Mouse (Mus musculus) kidney, embryonic 15.5 days (tissue): ENCODE results near the gene Casd1. TPM values are rescaled to one million over a fixed set of nuclear protein-coding genes. Genes with fewer than 3 reads are reported as not detected.

Source experiments
- ATAC-seq: fragments of 200-750 bp; cut with Nextera tagmentation; replicated peaks from 2 replicates; pipeline ENCODE4 v1.8.0; 2017; ENCODE audit warnings: moderate TSS enrichment; ENCODE audit not compliant: low FRiP score
- H3K27ac ChIP-seq: fragments of 300-500 bp; sonication (generic); 2 replicates; pipeline ENCODE4 v1.5.1; 2015; ENCODE audit warnings: mild to moderate bottlenecking, inconsistent platforms
- H3K27me3 ChIP-seq: fragments of 300-500 bp; sonication (generic); 2 replicates; pipeline ENCODE4 v1.6.1; 2015; ENCODE audit warnings: inconsistent platforms
- H3K36me3 ChIP-seq: fragments of 300-500 bp; sonication (generic); 2 replicates; pipeline ENCODE4 v1.6.1; 2015; ENCODE audit warnings: inconsistent platforms
- H3K4me1 ChIP-seq: fragments of 300-500 bp; sonication (generic); 2 replicates; pipeline ENCODE4 v1.6.1; 2015; ENCODE audit warnings: inconsistent platforms
- H3K4me2 ChIP-seq: fragments of 300-500 bp; sonication (generic); 2 replicates; pipeline ENCODE4 v1.6.1; 2015; ENCODE audit warnings: moderate library complexity, mild to moderate bottlenecking, inconsistent platforms
- H3K4me3 ChIP-seq: fragments of 300-500 bp; sonication (generic); replicated peaks from 2 replicates; pipeline ENCODE4 v1.5.1; 2015; ENCODE audit warnings: mild to moderate bottlenecking, inconsistent platforms
- H3K9ac ChIP-seq: fragments of 300-500 bp; sonication (generic); 2 replicates; pipeline ENCODE4 v1.6.1; 2015; ENCODE audit warnings: mild to moderate bottlenecking, inconsistent platforms
- H3K9me3 ChIP-seq: fragments of 300-500 bp; sonication (generic); replicated peaks from 2 replicates; pipeline ENCODE4 v1.6.1; 2016; ENCODE audit warnings: inconsistent platforms
- WGBS: fragments of 180-500 bp; shearing (Covaris S2); methylation state at CpG from one replicate; pipeline ENCODE4 v1.1.7; 2015; ENCODE audit warnings: mixed read lengths; 5-methylcytosine and 5-hydroxymethylcytosine counted together
- polyA plus RNA-seq: library from polyadenylated mRNA; unstranded; fragments of >200 nt; fragmentation: Nextera tagmentation; extraction: Ambion mirVana; gene quantifications from 2 replicates; pipeline ENCODE4 v1.2.1, GENCODE M21; 2015

Gene Casd1
- 31.6 and 34.1 TPM in 2 replicates for polyA plus RNA-seq

- Histone ChIP-seq H3K4me3 (peak within 1 kb of the TSS; percentile 83), H3K27me3 (no peaks in the 10 kb centered on the region), H3K9me3 (no peaks in the 10 kb centered on the region), H3K4me1 (peaks cover 19% of the 10 kb centered on the region), H3K4me2 (peak within 1 kb of the TSS; percentile 85), H3K27ac (peak within 1 kb of the TSS; percentile 97), H3K36me3 (no peaks in the 10 kb centered on the region), H3K9ac (peak within 1 kb of the TSS; percentile 84)
- under 1% methylated on average over 58 of the region's 64 CpGs for WGBS
- peak; percentile 92 for ATAC-seq
Measured at GRCm38 (mm10) chr6:4600658-4601296, at the start of gene Casd1. Gene Casd1 (plus strand): TSS chr6:4600839.

DNA sequence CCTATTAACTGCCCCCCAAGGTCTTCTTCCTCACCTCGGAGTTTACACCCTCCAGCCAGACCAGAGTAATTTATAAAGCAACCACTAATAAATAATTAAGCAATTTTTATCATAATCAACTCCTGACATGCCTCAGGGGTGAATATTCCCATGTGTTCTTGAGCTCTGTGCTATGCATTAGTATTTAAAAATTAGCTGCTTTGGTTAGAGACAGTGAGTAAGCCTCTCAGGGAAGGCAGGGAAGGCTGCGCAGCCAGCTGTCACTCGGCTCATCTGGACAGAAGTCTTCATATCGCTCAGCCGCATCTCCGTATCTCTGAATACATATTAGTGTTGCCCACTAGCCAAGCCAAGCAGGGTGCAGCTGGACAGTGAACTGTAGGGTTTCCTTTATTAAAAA, 45.3 kb upstream of the Casd1 start:
- Histone ChIP-seq H3K27me3 (no peaks in the 10 kb centered on the region), H3K4me1 (peaks cover 12% of the 10 kb centered on the region), H3K27ac (no peak overlapping the region), H3K9me3 (no peaks in the 10 kb centered on the region), H3K4me3 (no peak overlapping the region), H3K9ac (no peak overlapping the region), H3K36me3 (no peaks in the 10 kb centered on the region), H3K4me2 (no peak overlapping the region)
- no peak for ATAC-seq
- 82% methylated on average over 6 of the region's 6 CpGs for WGBS

GRCm38 (mm10) chr6:4557086-4557485, 43.6 kb upstream of the Casd1 start:
- ATAC-seq = no peak
- no peak overlapping the region for H3K27ac ChIP-seq
- no peaks in the 10 kb centered on the region for H3K27me3 ChIP-seq
- no peak overlapping the region for H3K4me3 ChIP-seq
- peaks cover 25% of the 10 kb centered on the region for H3K4me1 ChIP-seq
- H3K36me3 ChIP-seq = no peaks in the 10 kb centered on the region
- no peaks in the 10 kb centered on the region for H3K9me3 ChIP-seq
- no peak overlapping the region for H3K9ac ChIP-seq
- 44% methylated on average over 8 of the region's 8 CpGs for WGBS
- no peak overlapping the region for H3K4me2 ChIP-seq

DNA sequence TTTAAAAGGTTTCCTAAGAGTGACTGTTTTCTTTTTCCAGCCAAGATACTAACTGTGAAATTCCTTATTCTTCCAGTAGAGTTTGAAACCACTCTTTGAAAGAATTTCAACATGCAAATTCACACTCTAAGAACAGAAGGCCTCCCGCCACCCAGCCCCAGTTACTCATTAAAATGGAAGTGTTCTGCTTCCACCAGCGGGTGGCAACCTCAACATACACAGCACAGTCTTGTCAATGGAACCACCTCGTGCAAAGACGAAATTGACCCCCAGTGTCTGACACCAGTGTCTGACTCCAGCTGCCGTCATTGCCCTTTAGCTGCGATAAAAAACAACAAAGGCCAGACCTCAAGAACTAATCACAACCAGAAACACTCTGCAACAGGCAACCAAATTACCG, 43.0 kb upstream of the Casd1 start:
- Histone ChIP-seq H3K27ac (no peak overlapping the region), H3K36me3 (no peaks in the 10 kb centered on the region), H3K9ac (no peak overlapping the region), H3K4me3 (no peak overlapping the region), H3K9me3 (no peaks in the 10 kb centered on the region), H3K4me1 (peaks cover 25% of the 10 kb centered on the region), H3K27me3 (no peaks in the 10 kb centered on the region), H3K4me2 (peak overlapping the region; percentile 43)
- WGBS = 11% methylated on average over 7 of the region's 7 CpGs
- peak; percentile 76 for ATAC-seq

GRCm38 (mm10) chr6:4561156-4561555, 39.5 kb upstream of the Casd1 start:
- no peak overlapping the region for H3K4me3 ChIP-seq
- H3K4me2 ChIP-seq = peak overlapping the region; percentile 18; the same call in 1 of the 2 replicates
- H3K27me3 ChIP-seq = no peaks in the 10 kb centered on the region
- WGBS = 15% methylated on average over 11 of the region's 11 CpGs
- peak; percentile 77 for ATAC-seq
- H3K9me3 ChIP-seq = no peaks in the 10 kb centered on the region
- no peak overlapping the region for H3K9ac ChIP-seq
- H3K36me3 ChIP-seq = no peaks in the 10 kb centered on the region
- peaks cover 25% of the 10 kb centered on the region for H3K4me1 ChIP-seq
- H3K27ac ChIP-seq = peak overlapping the region; percentile 34; the same call in 1 of the 2 replicates

- H3K4me2 ChIP-seq = peak overlapping the region; percentile 18; the same call in 1 of the 2 replicates
- H3K36me3 ChIP-seq = no peaks in the 10 kb centered on the region
Measured at GRCm38 (mm10) chr6:4561621-4562020, 39.0 kb upstream of the Casd1 start.

GRCm38 (mm10) chr6:4562401-4562800, 38.2 kb upstream of the Casd1 start:
- Histone ChIP-seq H3K27me3 (no peaks in the 10 kb centered on the region), H3K9ac (no peak overlapping the region), H3K9me3 (no peaks in the 10 kb centered on the region), H3K36me3 (no peaks in the 10 kb centered on the region), H3K27ac (no peak overlapping the region), H3K4me3 (no peak overlapping the region), H3K4me1 (peaks cover 25% of the 10 kb centered on the region), H3K4me2 (no peak overlapping the region)
- 48% methylated on average over 1 of the region's 1 CpGs for WGBS
- ATAC-seq = no peak

More at GRCm38 (mm10) chr6:4561621-4562020, 39.0 kb upstream of the Casd1 start:
- Histone ChIP-seq H3K9me3 (no peaks in the 10 kb centered on the region), H3K9ac (no peak overlapping the region), H3K27ac (peak overlapping the region; percentile 34; the same call in 1 of the 2 replicates), H3K4me3 (no peak overlapping the region), H3K27me3 (no peaks in the 10 kb centered on the region), H3K4me1 (peaks cover 25% of the 10 kb centered on the region)
- no peak; the same call in 1 of the 2 replicates for ATAC-seq

DNA sequence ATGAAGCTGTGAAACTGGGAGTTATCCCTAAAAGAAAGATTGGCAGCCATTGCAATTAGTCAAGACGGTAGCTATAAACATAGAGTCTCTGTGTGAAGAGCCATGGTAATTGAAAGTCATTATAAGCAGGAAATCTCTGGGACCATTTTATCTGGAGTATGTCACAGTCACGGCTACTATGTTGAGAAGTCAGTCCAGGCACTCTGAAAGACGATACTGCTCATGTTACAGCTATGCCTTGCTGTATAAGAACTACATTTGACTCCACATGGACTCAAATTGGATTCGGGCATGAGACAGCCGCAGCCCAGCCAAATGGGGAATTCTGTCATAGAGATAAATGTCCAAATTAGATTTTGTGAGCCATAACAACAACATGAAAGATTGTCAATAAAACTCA, 37.2 kb upstream of the Casd1 start:
- WGBS = 68% methylated on average over 5 of the region's 5 CpGs
- no peak overlapping the region for H3K27ac ChIP-seq
- no peak for ATAC-seq
- H3K4me2 ChIP-seq = no peak overlapping the region
- H3K9me3 ChIP-seq = no peaks in the 10 kb centered on the region
- H3K4me1 ChIP-seq = peaks cover 18% of the 10 kb centered on the region
- no peak overlapping the region for H3K4me3 ChIP-seq
- H3K36me3 ChIP-seq = no peaks in the 10 kb centered on the region
- no peak overlapping the region for H3K9ac ChIP-seq
- no peaks in the 10 kb centered on the region for H3K27me3 ChIP-seq

DNA sequence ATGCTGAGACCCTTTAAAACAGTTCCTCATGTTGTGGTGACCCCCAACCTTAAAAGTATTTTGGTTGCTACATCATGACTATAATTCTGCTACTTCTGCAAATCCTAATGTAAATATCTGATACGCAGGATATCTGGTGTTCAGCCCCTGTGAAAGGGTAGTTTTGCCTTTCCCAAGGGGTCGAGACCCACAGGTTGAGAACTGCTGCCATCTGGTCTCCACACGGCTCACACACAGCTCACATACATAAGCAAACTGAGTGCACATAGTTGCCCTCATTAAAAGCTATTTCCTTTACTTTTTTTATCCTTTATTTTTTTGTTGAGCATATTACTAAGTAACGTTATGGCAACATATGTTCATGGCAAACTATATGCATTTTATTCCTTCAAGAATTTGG, 30.2 kb upstream of the Casd1 start:
- 59% methylated on average over 4 of the region's 4 CpGs for WGBS
- Histone ChIP-seq H3K27ac (no peak overlapping the region), H3K4me2 (no peak overlapping the region), H3K36me3 (no peaks in the 10 kb centered on the region), H3K4me3 (no peak overlapping the region), H3K27me3 (no peaks in the 10 kb centered on the region), H3K9me3 (no peaks in the 10 kb centered on the region), H3K9ac (no peak overlapping the region), H3K4me1 (no peaks in the 10 kb centered on the region)
- ATAC-seq = no peak

- ATAC-seq = no peak
- Histone ChIP-seq H3K27ac (no peak overlapping the region), H3K36me3 (no peaks in the 10 kb centered on the region), H3K4me1 (no peaks in the 10 kb centered on the region), H3K27me3 (no peaks in the 10 kb centered on the region), H3K9ac (no peak overlapping the region), H3K4me3 (no peak overlapping the region), H3K4me2 (no peak overlapping the region), H3K9me3 (no peaks in the 10 kb centered on the region)
- 55% methylated on average over 5 of the region's 5 CpGs for WGBS
Measured at GRCm38 (mm10) chr6:4577756-4578155, 22.9 kb upstream of the Casd1 start.

DNA sequence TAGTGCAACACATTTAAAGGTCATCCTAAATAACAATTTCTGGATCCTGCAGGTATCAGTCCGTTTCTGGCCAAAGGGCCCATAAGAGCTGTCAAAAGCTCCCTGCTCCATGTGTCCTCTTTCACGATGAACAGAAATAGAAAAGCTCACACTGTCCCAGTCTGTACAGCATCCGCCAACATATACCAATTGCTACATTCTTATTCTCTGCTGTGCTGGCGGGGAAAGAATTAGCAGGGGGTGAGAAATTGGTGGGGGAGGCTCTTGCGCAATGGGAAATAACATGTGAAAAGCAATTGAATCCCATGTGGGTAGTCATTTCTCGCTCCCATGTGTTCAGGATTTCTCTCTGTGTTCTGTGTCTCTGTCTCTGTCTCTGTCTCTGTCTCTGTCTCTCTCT, 22.3 kb upstream of the Casd1 start:
- WGBS = 90% methylated on average over 6 of the region's 6 CpGs
- Histone ChIP-seq H3K27me3 (no peaks in the 10 kb centered on the region), H3K9ac (no peak overlapping the region), H3K4me1 (no peaks in the 10 kb centered on the region), H3K4me3 (no peak overlapping the region), H3K4me2 (no peak overlapping the region), H3K9me3 (no peaks in the 10 kb centered on the region), H3K36me3 (no peaks in the 10 kb centered on the region), H3K27ac (no peak overlapping the region)
- no peak for ATAC-seq

DNA sequence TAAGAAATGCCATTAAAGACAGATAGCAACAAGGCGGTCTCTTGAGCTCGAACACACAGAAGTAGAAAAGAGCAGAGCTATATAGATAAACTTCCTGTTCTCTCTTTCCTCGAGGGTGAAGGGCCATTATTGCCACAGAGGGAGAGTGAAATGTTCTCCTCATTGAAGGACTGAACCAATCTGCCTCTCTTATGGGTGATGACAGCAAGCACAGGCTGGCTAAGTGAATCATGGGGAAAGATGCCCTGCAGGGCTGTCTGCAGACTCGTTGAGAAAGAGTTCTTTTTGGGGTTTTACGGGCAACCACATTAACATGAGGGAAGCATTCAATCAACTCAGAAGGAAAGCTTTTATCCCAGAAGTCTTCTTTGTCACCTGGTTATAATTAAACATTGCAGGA, 21.0 kb upstream of the Casd1 start:
- Histone ChIP-seq H3K27me3 (no peaks in the 10 kb centered on the region), H3K9ac (no peak overlapping the region), H3K4me3 (no peak overlapping the region), H3K27ac (no peak overlapping the region), H3K36me3 (no peaks in the 10 kb centered on the region), H3K4me2 (no peak overlapping the region), H3K4me1 (no peaks in the 10 kb centered on the region), H3K9me3 (no peaks in the 10 kb centered on the region)
- ATAC-seq = no peak
- WGBS = 55% methylated on average over 5 of the region's 5 CpGs

DNA sequence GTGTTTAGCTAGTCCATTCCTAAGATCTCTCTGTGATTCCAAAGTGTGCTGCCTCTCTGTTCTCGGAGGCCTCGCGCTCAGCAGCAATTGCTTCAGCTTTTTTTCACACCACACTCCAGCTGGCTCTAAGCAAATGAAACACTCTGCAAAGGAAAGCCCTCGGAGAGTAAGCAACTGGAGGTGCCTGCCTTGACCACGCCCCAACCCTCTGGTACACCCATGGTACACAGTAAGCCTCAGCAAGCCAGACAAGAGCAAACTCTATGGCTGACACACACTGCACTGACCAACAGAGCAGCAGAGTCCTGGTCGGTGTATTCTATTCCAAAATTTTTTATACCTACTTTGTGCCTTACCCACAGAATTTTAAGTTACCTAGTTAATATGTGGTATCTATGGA, 17.2 kb upstream of the Casd1 start:
- WGBS = 46% methylated on average over 6 of the region's 6 CpGs
- no peak for ATAC-seq
- no peaks in the 10 kb centered on the region for H3K36me3 ChIP-seq
- H3K4me1 ChIP-seq = no peaks in the 10 kb centered on the region
- H3K4me3 ChIP-seq = no peak overlapping the region
- H3K9me3 ChIP-seq = no peaks in the 10 kb centered on the region
- H3K9ac ChIP-seq = no peak overlapping the region
- H3K27me3 ChIP-seq = no peaks in the 10 kb centered on the region
- no peak overlapping the region for H3K4me2 ChIP-seq
- H3K27ac ChIP-seq = no peak overlapping the region
